Mouse (Mus musculus): ENCODE data around the gene Tex11. TPM values are rescaled to one million over a fixed set of nuclear protein-coding genes. Genes with fewer than 3 reads are reported as not detected.

The Tex11 gene
- total and polyA plus RNA-seq, 3 experiments: not detected

- H3K4me2 ChIP-seq (ENCODE audit: insufficient read depth, low read depth, poor library complexity, severe bottlenecking): no peak overlapping the region
- H3K36me3 ChIP-seq (replicated peaks in 1 of 2; ENCODE audit: control insufficient read depth in 1 of 2, insufficient read depth in 1 of 2, low read length in 1 of 2): peaks cover 2 to 15% of the 10 kb centered on the region in 2 experiments
- no peak for DNase-seq (ENCODE audit: extremely low read depth)
- peaks cover 4 to 20% of the 10 kb centered on the region in 2 experiments; a peak in 2 of 4 replicates for H3K4me1 ChIP-seq (ENCODE audit: control insufficient read depth in 1 of 2, insufficient read depth in 2 of 2)
- H3K79me2 ChIP-seq (replicated peaks; ENCODE audit: control insufficient read depth, extremely low read depth, insufficient read depth, poor library complexity, severe bottlenecking): no peaks in the 10 kb centered on the region
- H3K27ac ChIP-seq (ENCODE audit: insufficient read depth, low read depth): no peak overlapping the region
- dilution Hi-C loops (cut with MboI; ENCODE audit: extremely low pct_ligation_motif_present, extremely low pct_unique_long_range_greater_than_20kb, low sequenced_read_pairs) (no loop called here), in situ Hi-C loops (cut with MboI; ENCODE audit: low pct_ligation_motif_present, low pct_unique_long_range_greater_than_20kb, low sequenced_read_pairs) (no loop called here)
- no peaks in the 10 kb centered on the region for H3K9me3 ChIP-seq (replicated peaks; ENCODE audit: low read length)
- H3K27me3 ChIP-seq (replicated peaks): no peaks in the 10 kb centered on the region
- H3K4me3 ChIP-seq (replicated peaks in 1 of 3; ENCODE audit: low read depth in 2 of 3, low read length in 2 of 3, poor library complexity in 1 of 3): no peak overlapping the region
- TF ChIP-seq SIN3A (IDR thresholded peaks at IDR 0.05; ENCODE audit: low read length): no peak
- TF ChIP-seq JUN (IDR thresholded peaks at IDR 0.05; ENCODE audit: insufficient read depth, low read depth, low read length): no peak
- no peak for TF ChIP-seq POLR2AphosphoS2 (IDR thresholded peaks at IDR 0.05; ENCODE audit: low read depth, low read length)
- no peak for TF ChIP-seq ZKSCAN1 (IDR thresholded peaks at IDR 0.05; ENCODE audit: borderline replicate concordance, low read depth, low read length)
- no peak for TF ChIP-seq RCOR1 (conservative IDR thresholded peaks at IDR 0.05; ENCODE audit: low read depth, low read length)
- TF ChIP-seq EP300 (IDR thresholded peaks at IDR 0.05; ENCODE audit: low read length): no peak
- no peak overlapping the region for H3K9ac ChIP-seq (ENCODE audit: insufficient read depth, low read depth)
Observed at GRCm38 (mm10) chrX:100821149-100821548, 238.3 kb downstream of the Tex11 start.

GRCm38 (mm10) chrX:100818681-100819080 is 240.8 kb downstream of the Tex11 start:
- in situ Hi-C loops (cut with MboI; ENCODE audit: low pct_ligation_motif_present, low pct_unique_long_range_greater_than_20kb, low sequenced_read_pairs): no loop called here
- H3K27ac ChIP-seq (ENCODE audit: insufficient read depth, low read depth): no peak overlapping the region
- H3K9ac ChIP-seq (ENCODE audit: insufficient read depth, low read depth): no peak overlapping the region
- peaks cover 8 to 37% of the 10 kb centered on the region in 2 experiments for H3K36me3 ChIP-seq (replicated peaks in 1 of 2; ENCODE audit: control insufficient read depth in 1 of 2, insufficient read depth in 1 of 2, low read length in 1 of 2)
- no peaks in the 10 kb centered on the region for H3K9me3 ChIP-seq (replicated peaks; ENCODE audit: low read length)
- H3K4me2 ChIP-seq (ENCODE audit: insufficient read depth, low read depth, poor library complexity, severe bottlenecking): no peak overlapping the region
- H3K27me3 ChIP-seq (replicated peaks): no peaks in the 10 kb centered on the region
- H3K4me3 ChIP-seq (replicated peaks in 1 of 3; ENCODE audit: low read depth in 2 of 3, low read length in 2 of 3, poor library complexity in 1 of 3): no peak overlapping the region
- DNase-seq (ENCODE audit: extremely low read depth): no peak
- no peak for TF ChIP-seq HCFC1 (IDR thresholded peaks at IDR 0.05; ENCODE audit: low read depth, low read length)
- no peak for TF ChIP-seq SIN3A (IDR thresholded peaks at IDR 0.05; ENCODE audit: low read length)
- TF ChIP-seq JUN (IDR thresholded peaks at IDR 0.05; ENCODE audit: insufficient read depth, low read depth, low read length): no peak
- TF ChIP-seq PAX5 (IDR thresholded peaks at IDR 0.05; ENCODE audit: low read length): no peak
- TF ChIP-seq ETS1 (conservative IDR thresholded peaks at IDR 0.05; ENCODE audit: low read depth, low read length): no peak
- no peak for TF ChIP-seq KAT2A (IDR thresholded peaks at IDR 0.05; ENCODE audit: insufficient replicate concordance, low read length)
- H3K4me1 ChIP-seq (ENCODE audit: control insufficient read depth in 1 of 2, insufficient read depth in 2 of 2): peaks cover 4 to 20% of the 10 kb centered on the region in 2 experiments; a peak in 2 of 4 replicates
- no peaks in the 10 kb centered on the region for H3K79me2 ChIP-seq (replicated peaks; ENCODE audit: control insufficient read depth, extremely low read depth, insufficient read depth, poor library complexity, severe bottlenecking)
- dilution Hi-C loops (cut with MboI; ENCODE audit: extremely low pct_ligation_motif_present, extremely low pct_unique_long_range_greater_than_20kb, low sequenced_read_pairs): no loop called here

GRCm38 (mm10) chrX:100815766-100816165 is 243.7 kb downstream of the Tex11 start:
- no peak overlapping the region for H3K4me2 ChIP-seq (ENCODE audit: insufficient read depth, low read depth, poor library complexity, severe bottlenecking)
- no peak for TF ChIP-seq TCF12 (IDR thresholded peaks at IDR 0.05; ENCODE audit: low read depth, low read length)
- H3K27ac ChIP-seq (ENCODE audit: insufficient read depth, low read depth): no peak overlapping the region
- in situ Hi-C loops (cut with MboI; ENCODE audit: low pct_ligation_motif_present, low pct_unique_long_range_greater_than_20kb, low sequenced_read_pairs): no loop called here
- no peaks in the 10 kb centered on the region for H3K9me3 ChIP-seq (replicated peaks; ENCODE audit: low read length)
- peaks cover 15 to 62% of the 10 kb centered on the region in 2 experiments for H3K36me3 ChIP-seq (replicated peaks in 1 of 2; ENCODE audit: control insufficient read depth in 1 of 2, insufficient read depth in 1 of 2, low read length in 1 of 2)
- H3K9ac ChIP-seq (ENCODE audit: insufficient read depth, low read depth): no peak overlapping the region
- dilution Hi-C loops (cut with MboI; ENCODE audit: extremely low pct_ligation_motif_present, extremely low pct_unique_long_range_greater_than_20kb, low sequenced_read_pairs): no loop called here
- no peaks in the 10 kb centered on the region for H3K27me3 ChIP-seq (replicated peaks)
- H3K4me1 ChIP-seq (ENCODE audit: control insufficient read depth in 1 of 2, insufficient read depth in 2 of 2): peaks cover 4 to 20% of the 10 kb centered on the region in 2 experiments; a peak in 2 of 4 replicates
- no peak for DNase-seq (ENCODE audit: extremely low read depth)
- H3K4me3 ChIP-seq (replicated peaks in 1 of 3; ENCODE audit: low read depth in 2 of 3, low read length in 2 of 3, poor library complexity in 1 of 3): no peak overlapping the region
- H3K79me2 ChIP-seq (replicated peaks; ENCODE audit: control insufficient read depth, extremely low read depth, insufficient read depth, poor library complexity, severe bottlenecking): no peaks in the 10 kb centered on the region
